Mouse (Mus musculus): ENCODE data around the gene Sema3e. TPM values are rescaled to one million over a fixed set of nuclear protein-coding genes. Genes with fewer than 3 reads are reported as not detected.
A peak's percentile ranks its signal among the peaks of the same experiment; 100 is the strongest.

Gene Sema3e
- polyA plus RNA-seq, 1 experiment from 2014 or later, result 1.6 TPM

- H3K4me2 ChIP-seq (ENCODE audit: low read length), result 0 out of 2 replicates have a peak overlapping the region, but pooled peaks have one; percentile 8
- no peaks in the 10 kb centered on the region for H3K9me3 ChIP-seq (ENCODE audit: control insufficient read depth, low read length)
- H3K4me3 ChIP-seq (ENCODE audit: low read depth, low read length), result no peak overlapping the region
- no peaks in the 10 kb centered on the region for H3K36me3 ChIP-seq (ENCODE audit: control insufficient read depth, insufficient read depth, low read length)
- H3K27ac ChIP-seq (ENCODE audit: low read depth), result no peak overlapping the region
- DNase-seq (ENCODE audit: low spot score), result peak; percentile 52
- H3K27me3 ChIP-seq (replicated peaks; ENCODE audit: control insufficient read depth, insufficient read depth, low read length), result no peaks in the 10 kb centered on the region
- 14% methylated on average over 11 of the region's 11 CpGs for WGBS
- 0 out of 2 replicates have a peak, but pooled peaks cover 3% of the 10 kb centered on the region for H3K4me1 ChIP-seq (replicated peaks; ENCODE audit: control insufficient read depth, insufficient read depth, low read length)
- H3K9ac ChIP-seq (ENCODE audit: low read length), result no peak overlapping the region
- 0 out of 2 replicates have a peak, but pooled peaks have one; percentile 55 for ATAC-seq (replicated peaks; ENCODE audit: low FRiP score, low TSS enrichment, low read depth)
These were observed 32.2 kb upstream of the Sema3e start for GRCm38 (mm10) chr5:13992734-13993396.

- H3K4me2 ChIP-seq (ENCODE audit: low read length), result no peak overlapping the region
- no peaks in the 10 kb centered on the region for H3K27me3 ChIP-seq (replicated peaks; ENCODE audit: control insufficient read depth, insufficient read depth, low read length)
These were observed 3.3 kb downstream of the Sema3e start for GRCm38 (mm10) chr5:14028341-14028740.

GRCm38 (mm10) chr5:14030796-14031195, 5.7 kb downstream of the Sema3e start:
- no peaks in the 10 kb centered on the region for H3K9me3 ChIP-seq (ENCODE audit: control insufficient read depth, low read length)

More at GRCm38 (mm10) chr5:14028341-14028740, 3.3 kb downstream of the Sema3e start:
- Histone ChIP-seq H3K4me3 (ENCODE audit: low read depth, low read length) (no peak overlapping the region), H3K9ac (ENCODE audit: low read length) (no peak overlapping the region), H3K36me3 (ENCODE audit: control insufficient read depth, insufficient read depth, low read length) (no peaks in the 10 kb centered on the region), H3K27ac (ENCODE audit: low read depth) (no peak overlapping the region), H3K4me1 (replicated peaks; ENCODE audit: control insufficient read depth, insufficient read depth, low read length) (no peaks in the 10 kb centered on the region), H3K9me3 (ENCODE audit: control insufficient read depth, low read length) (no peaks in the 10 kb centered on the region)
- DNase-seq (ENCODE audit: low spot score) (no peak), ATAC-seq (replicated peaks; ENCODE audit: low FRiP score, low TSS enrichment, low read depth) (no peak)
- WGBS, result 85% methylated on average over 7 of the region's 7 CpGs

GRCm38 (mm10) chr5:14032056-14032455, 7.0 kb downstream of the Sema3e start:
- no peaks in the 10 kb centered on the region for H3K27me3 ChIP-seq (replicated peaks; ENCODE audit: control insufficient read depth, insufficient read depth, low read length)
- H3K9me3 ChIP-seq (ENCODE audit: control insufficient read depth, low read length), result no peaks in the 10 kb centered on the region
- H3K4me2 ChIP-seq (ENCODE audit: low read length), result no peak overlapping the region
- DNase-seq (ENCODE audit: low spot score) (no peak), ATAC-seq (replicated peaks; ENCODE audit: low FRiP score, low TSS enrichment, low read depth) (no peak)
- H3K4me3 ChIP-seq (ENCODE audit: low read depth, low read length), result no peak overlapping the region
- 35% methylated on average over 4 of the region's 4 CpGs for WGBS
- H3K27ac ChIP-seq (ENCODE audit: low read depth), result no peak overlapping the region
- H3K9ac ChIP-seq (ENCODE audit: low read length), result no peak overlapping the region
- no peaks in the 10 kb centered on the region for H3K36me3 ChIP-seq (ENCODE audit: control insufficient read depth, insufficient read depth, low read length)
- no peaks in the 10 kb centered on the region for H3K4me1 ChIP-seq (replicated peaks; ENCODE audit: control insufficient read depth, insufficient read depth, low read length)

More at GRCm38 (mm10) chr5:14030796-14031195, 5.7 kb downstream of the Sema3e start:
- 75% methylated on average over 1 of the region's 1 CpGs for whole genome bisulfite sequencing
- H3K9ac ChIP-seq (ENCODE audit: low read length), result no peak overlapping the region
- H3K36me3 ChIP-seq (ENCODE audit: control insufficient read depth, insufficient read depth, low read length), result no peaks in the 10 kb centered on the region
- H3K27me3 ChIP-seq (replicated peaks; ENCODE audit: control insufficient read depth, insufficient read depth, low read length), result no peaks in the 10 kb centered on the region
- no peak overlapping the region for H3K4me2 ChIP-seq (ENCODE audit: low read length)
- no peak for DNase-seq (ENCODE audit: low spot score)
- ATAC-seq (replicated peaks; ENCODE audit: low FRiP score, low TSS enrichment, low read depth), result no peak
- no peak overlapping the region for H3K4me3 ChIP-seq (ENCODE audit: low read depth, low read length)
- no peaks in the 10 kb centered on the region for H3K4me1 ChIP-seq (replicated peaks; ENCODE audit: control insufficient read depth, insufficient read depth, low read length)
- no peak overlapping the region for H3K27ac ChIP-seq (ENCODE audit: low read depth)

- DNase-seq (ENCODE audit: low spot score), result no peak
- Histone ChIP-seq H3K36me3 (ENCODE audit: control insufficient read depth, insufficient read depth, low read length) (no peaks in the 10 kb centered on the region), H3K9me3 (ENCODE audit: control insufficient read depth, low read length) (no peaks in the 10 kb centered on the region), H3K27me3 (replicated peaks; ENCODE audit: control insufficient read depth, insufficient read depth, low read length) (no peaks in the 10 kb centered on the region), H3K9ac (ENCODE audit: low read length) (no peak overlapping the region), H3K4me2 (ENCODE audit: low read length) (no peak overlapping the region), H3K4me1 (replicated peaks; ENCODE audit: control insufficient read depth, insufficient read depth, low read length) (no peaks in the 10 kb centered on the region), H3K4me3 (ENCODE audit: low read depth, low read length) (no peak overlapping the region), H3K27ac (ENCODE audit: low read depth) (no peak overlapping the region)
- no peak for ATAC-seq (replicated peaks; ENCODE audit: low FRiP score, low TSS enrichment, low read depth)
- WGBS, result 37% methylated on average over 3 of the region's 3 CpGs
These were observed 8.2 kb downstream of the Sema3e start for GRCm38 (mm10) chr5:14033302-14033701.

- Histone ChIP-seq H3K4me3 (ENCODE audit: low read depth, low read length) (no peak overlapping the region), H3K4me1 (replicated peaks; ENCODE audit: control insufficient read depth, insufficient read depth, low read length) (no peaks in the 10 kb centered on the region), H3K27me3 (replicated peaks; ENCODE audit: control insufficient read depth, insufficient read depth, low read length) (no peaks in the 10 kb centered on the region), H3K9ac (ENCODE audit: low read length) (no peak overlapping the region), H3K36me3 (ENCODE audit: control insufficient read depth, insufficient read depth, low read length) (no peaks in the 10 kb centered on the region), H3K4me2 (ENCODE audit: low read length) (no peak overlapping the region), H3K27ac (ENCODE audit: low read depth) (no peak overlapping the region), H3K9me3 (ENCODE audit: control insufficient read depth, low read length) (no peaks in the 10 kb centered on the region)
- ATAC-seq (replicated peaks; ENCODE audit: low FRiP score, low TSS enrichment, low read depth) (no peak), DNase-seq (ENCODE audit: low spot score) (no peak)
- 32% methylated on average over 9 of the region's 9 CpGs for WGBS
These were observed 13.9 kb downstream of the Sema3e start for GRCm38 (mm10) chr5:14038813-14039496.

- no peaks in the 10 kb centered on the region for H3K9me3 ChIP-seq (ENCODE audit: control insufficient read depth, low read length)
- no peaks in the 10 kb centered on the region for H3K27me3 ChIP-seq (replicated peaks; ENCODE audit: control insufficient read depth, insufficient read depth, low read length)
- WGBS, result 29% methylated on average over 4 of the region's 4 CpGs
- DNase-seq (ENCODE audit: low spot score) (no peak), ATAC-seq (replicated peaks; ENCODE audit: low FRiP score, low TSS enrichment, low read depth) (no peak)
- no peak overlapping the region for H3K27ac ChIP-seq (ENCODE audit: low read depth)
- H3K4me3 ChIP-seq (ENCODE audit: low read depth, low read length), result no peak overlapping the region
- H3K4me2 ChIP-seq (ENCODE audit: low read length), result no peak overlapping the region
- no peak overlapping the region for H3K9ac ChIP-seq (ENCODE audit: low read length)
- H3K36me3 ChIP-seq (ENCODE audit: control insufficient read depth, insufficient read depth, low read length), result no peaks in the 10 kb centered on the region
- no peaks in the 10 kb centered on the region for H3K4me1 ChIP-seq (replicated peaks; ENCODE audit: control insufficient read depth, insufficient read depth, low read length)
These were observed 15.1 kb downstream of the Sema3e start for GRCm38 (mm10) chr5:14040208-14040607.

GRCm38 (mm10) chr5:14043116-14043515, 18.0 kb downstream of the Sema3e start:
- 81% methylated on average over 5 of the region's 5 CpGs for WGBS
- Histone ChIP-seq H3K4me2 (ENCODE audit: low read length) (no peak overlapping the region), H3K27ac (ENCODE audit: low read depth) (no peak overlapping the region), H3K36me3 (ENCODE audit: control insufficient read depth, insufficient read depth, low read length) (no peaks in the 10 kb centered on the region), H3K4me1 (replicated peaks; ENCODE audit: control insufficient read depth, insufficient read depth, low read length) (no peaks in the 10 kb centered on the region), H3K9ac (ENCODE audit: low read length) (no peak overlapping the region), H3K9me3 (ENCODE audit: control insufficient read depth, low read length) (no peaks in the 10 kb centered on the region), H3K4me3 (ENCODE audit: low read depth, low read length) (no peak overlapping the region), H3K27me3 (replicated peaks; ENCODE audit: control insufficient read depth, insufficient read depth, low read length) (no peaks in the 10 kb centered on the region)
- ATAC-seq (replicated peaks; ENCODE audit: low FRiP score, low TSS enrichment, low read depth), result no peak
- no peak for DNase-seq (ENCODE audit: low spot score)

All from intestine, embryonic 14.5 days (tissue).